Mouse (Mus musculus): Measurements from ENCODE around the gene Cngb1. TPM values are rescaled to one million over a fixed set of nuclear protein-coding genes. Genes with fewer than 3 reads are reported as not detected.
A peak's percentile ranks its signal among the peaks of the same experiment; 100 is the strongest.

The Cngb1 gene
- polyA plus RNA-seq, 1 experiment from 2014 or later, result 0.36 TPM

DNA sequence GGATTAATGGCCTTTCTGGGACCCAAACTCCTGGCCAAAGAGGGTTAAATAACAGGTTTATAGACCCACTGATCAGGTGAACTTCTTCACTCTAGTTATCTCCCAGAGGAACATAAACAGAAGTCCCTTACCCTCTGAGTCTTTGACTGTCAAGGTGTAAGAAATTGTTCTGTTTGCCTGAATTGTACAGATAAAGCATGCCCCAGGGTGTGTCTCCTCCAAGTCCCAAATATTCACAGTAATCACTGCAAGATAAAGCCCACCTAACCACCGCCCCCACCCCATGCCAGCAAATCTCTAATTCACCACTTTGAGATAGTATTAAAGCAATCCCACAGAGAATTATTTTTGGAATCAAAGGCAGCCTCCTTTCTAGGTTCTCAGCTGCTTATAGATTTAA lies 24.0 kb upstream of the Cngb1 start:
- ATAC-seq (replicated peaks; ENCODE audit: low FRiP score) (no peak), DNase-seq (ENCODE audit: low spot score) (no peak)
- Histone ChIP-seq H3K9me3 (ENCODE audit: control insufficient read depth, low read length) (no peaks in the 10 kb centered on the region), H3K4me3 (ENCODE audit: low read depth, low read length) (peak overlapping the region; percentile 85), H3K4me1 (replicated peaks; ENCODE audit: control insufficient read depth, insufficient read depth, low read length) (peaks cover 17% of the 10 kb centered on the region), H3K36me3 (ENCODE audit: control insufficient read depth, insufficient read depth, low read length) (peaks cover 27% of the 10 kb centered on the region), H3K27ac (ENCODE audit: low read depth, low read length) (no peak overlapping the region), H3K9ac (ENCODE audit: low read depth, low read length) (peak overlapping the region; percentile 75; the same call in 1 of the 2 replicates), H3K4me2 (peak overlapping the region; percentile 95), H3K27me3 (replicated peaks; ENCODE audit: control insufficient read depth, insufficient read depth, low read length) (no peaks in the 10 kb centered on the region)
- WGBS, result 46% methylated on average over 1 of the region's 1 CpGs

DNA sequence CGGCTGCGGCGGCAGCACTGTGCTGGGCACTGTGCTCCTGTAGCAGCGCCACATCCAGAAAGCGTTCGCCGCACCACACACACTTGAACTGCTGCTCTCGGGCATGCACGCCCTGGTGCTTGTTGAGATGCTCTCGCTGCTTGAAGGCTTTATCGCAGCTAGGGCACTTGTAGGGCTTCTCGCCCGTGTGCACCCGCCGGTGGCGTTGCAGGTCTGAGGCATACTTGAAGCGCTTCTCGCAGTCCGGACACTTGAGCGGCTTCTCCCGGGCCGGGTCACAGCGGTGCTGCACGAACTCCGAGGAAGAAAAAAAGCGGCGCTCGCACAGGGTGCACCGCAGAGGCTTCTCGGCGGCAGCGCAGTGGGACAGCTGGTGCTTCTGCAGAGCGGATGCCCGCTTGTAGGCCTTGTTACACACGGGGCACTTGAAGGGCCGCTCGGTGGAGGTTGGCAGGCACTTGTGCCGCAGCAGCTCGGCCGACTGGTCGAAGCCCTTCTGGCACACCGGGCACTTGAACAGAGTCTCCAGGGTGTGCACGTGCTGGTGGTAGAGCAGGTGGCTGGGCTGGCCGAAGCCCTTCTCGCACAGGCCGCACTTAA lies 21.6 kb upstream of the Cngb1 start:
- H3K9me3 ChIP-seq (ENCODE audit: control insufficient read depth, low read length), result no peaks in the 10 kb centered on the region
- no peak overlapping the region for H3K27ac ChIP-seq (ENCODE audit: low read depth, low read length)
- H3K4me2 ChIP-seq, result no peak overlapping the region
- DNase-seq (ENCODE audit: low spot score), result no peak
- WGBS, result 90% methylated on average over 46 of the region's 46 CpGs
- peaks cover 17% of the 10 kb centered on the region for H3K4me1 ChIP-seq (replicated peaks; ENCODE audit: control insufficient read depth, insufficient read depth, low read length)
- no peaks in the 10 kb centered on the region for H3K27me3 ChIP-seq (replicated peaks; ENCODE audit: control insufficient read depth, insufficient read depth, low read length)
- no peak overlapping the region for H3K9ac ChIP-seq (ENCODE audit: low read depth, low read length)
- no peak for ATAC-seq (replicated peaks; ENCODE audit: low FRiP score)
- H3K4me3 ChIP-seq (ENCODE audit: low read depth, low read length), result no peak overlapping the region
- peaks cover 24% of the 10 kb centered on the region for H3K36me3 ChIP-seq (ENCODE audit: control insufficient read depth, insufficient read depth, low read length)

DNA sequence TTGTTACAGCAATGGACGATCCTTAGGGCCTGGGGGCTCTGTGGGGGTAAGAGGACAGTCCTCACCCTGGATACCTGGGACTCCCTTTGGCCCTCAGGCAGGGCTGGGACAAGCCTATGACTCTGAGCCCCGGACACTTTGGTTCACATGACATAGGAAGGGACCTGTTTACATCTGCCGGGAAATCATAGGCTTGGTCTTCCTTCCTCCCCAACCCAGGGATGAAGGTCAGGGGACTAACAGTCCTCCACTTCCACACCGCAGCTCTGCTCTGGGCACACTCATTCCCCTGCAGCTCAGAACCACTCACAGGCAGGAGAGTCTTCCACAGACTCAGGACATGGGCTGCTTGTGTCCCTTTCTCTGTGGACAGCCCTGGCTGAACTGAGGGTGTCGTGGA lies 20.4 kb upstream of the Cngb1 start:
- Histone ChIP-seq H3K9ac (ENCODE audit: low read depth, low read length) (no peak overlapping the region), H3K27me3 (replicated peaks; ENCODE audit: control insufficient read depth, insufficient read depth, low read length) (no peaks in the 10 kb centered on the region; the same call in 1 of the 2 replicates), H3K9me3 (ENCODE audit: control insufficient read depth, low read length) (no peaks in the 10 kb centered on the region), H3K4me2 (no peak overlapping the region), H3K27ac (ENCODE audit: low read depth, low read length) (no peak overlapping the region), H3K4me1 (replicated peaks; ENCODE audit: control insufficient read depth, insufficient read depth, low read length) (peaks cover 13% of the 10 kb centered on the region), H3K4me3 (ENCODE audit: low read depth, low read length) (no peak overlapping the region), H3K36me3 (ENCODE audit: control insufficient read depth, insufficient read depth, low read length) (peaks cover 24% of the 10 kb centered on the region)
- 82% methylated on average over 5 of the region's 5 CpGs for WGBS
- ATAC-seq (replicated peaks; ENCODE audit: low FRiP score), result no peak
- no peak for DNase-seq (ENCODE audit: low spot score)

DNA sequence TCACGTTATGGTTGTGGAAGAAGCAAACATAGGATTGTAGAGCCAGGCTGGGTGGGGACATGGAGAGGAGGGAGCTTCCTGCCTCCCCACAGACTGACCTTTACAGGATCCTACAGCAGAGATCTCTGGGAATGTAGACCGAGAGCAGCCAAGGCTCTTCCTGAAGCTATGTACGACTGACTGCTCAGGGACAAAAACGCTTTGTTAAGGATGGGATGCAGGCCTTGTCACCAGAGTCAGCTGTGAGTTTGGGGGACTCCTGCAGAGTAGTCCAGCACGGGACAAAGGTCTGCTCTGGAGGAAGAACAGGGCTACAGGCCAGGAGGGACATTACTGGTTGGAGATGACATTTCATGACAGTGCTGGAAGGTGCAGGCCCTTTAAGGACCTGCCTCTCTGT lies 18.3 kb upstream of the Cngb1 start:
- peaks cover 2% of the 10 kb centered on the region for H3K27me3 ChIP-seq (replicated peaks; ENCODE audit: control insufficient read depth, insufficient read depth, low read length)
- ATAC-seq (replicated peaks; ENCODE audit: low FRiP score) (no peak), DNase-seq (ENCODE audit: low spot score) (no peak)
- 69% methylated on average over 5 of the region's 5 CpGs for WGBS
- H3K27ac ChIP-seq (ENCODE audit: low read depth, low read length), result no peak overlapping the region
- no peak overlapping the region for H3K9ac ChIP-seq (ENCODE audit: low read depth, low read length)
- no peaks in the 10 kb centered on the region; the same call in 1 of the 2 replicates for H3K4me1 ChIP-seq (replicated peaks; ENCODE audit: control insufficient read depth, insufficient read depth, low read length)
- H3K4me3 ChIP-seq (ENCODE audit: low read depth, low read length), result no peak overlapping the region
- peaks cover 24% of the 10 kb centered on the region for H3K36me3 ChIP-seq (ENCODE audit: control insufficient read depth, insufficient read depth, low read length)
- H3K9me3 ChIP-seq (ENCODE audit: control insufficient read depth, low read length), result no peaks in the 10 kb centered on the region
- no peak overlapping the region for H3K4me2 ChIP-seq

DNA sequence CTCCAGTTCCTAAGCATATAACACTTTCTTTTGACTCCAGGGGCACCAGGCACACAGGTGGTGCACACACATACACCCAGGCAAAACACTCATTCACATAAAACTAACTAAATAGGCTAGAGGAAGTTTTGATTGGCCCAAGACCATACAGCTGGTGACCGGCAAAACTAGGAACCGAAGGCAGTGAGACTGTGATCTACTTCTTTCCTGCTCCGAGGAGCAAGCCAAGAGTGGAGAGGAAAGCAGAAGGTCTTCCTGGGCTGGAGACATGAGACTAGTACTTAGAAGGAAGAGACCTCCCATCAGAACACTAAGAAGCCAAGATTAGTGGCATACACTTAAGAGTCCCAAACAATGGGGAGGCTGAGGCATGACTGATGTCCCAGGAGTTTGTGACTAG lies 16.8 kb upstream of the Cngb1 start:
- Histone ChIP-seq H3K9ac (ENCODE audit: low read depth, low read length) (no peak overlapping the region), H3K4me1 (replicated peaks; ENCODE audit: control insufficient read depth, insufficient read depth, low read length) (no peaks in the 10 kb centered on the region; the same call in 1 of the 2 replicates), H3K36me3 (ENCODE audit: control insufficient read depth, insufficient read depth, low read length) (peaks cover 9% of the 10 kb centered on the region), H3K27me3 (replicated peaks; ENCODE audit: control insufficient read depth, insufficient read depth, low read length) (peaks cover 2% of the 10 kb centered on the region), H3K4me2 (no peak overlapping the region), H3K9me3 (ENCODE audit: control insufficient read depth, low read length) (no peaks in the 10 kb centered on the region), H3K27ac (ENCODE audit: low read depth, low read length) (no peak overlapping the region), H3K4me3 (ENCODE audit: low read depth, low read length) (no peak overlapping the region)
- WGBS, result 80% methylated on average over 3 of the region's 3 CpGs
- ATAC-seq (replicated peaks; ENCODE audit: low FRiP score), result no peak
- DNase-seq (ENCODE audit: low spot score), result no peak

DNA sequence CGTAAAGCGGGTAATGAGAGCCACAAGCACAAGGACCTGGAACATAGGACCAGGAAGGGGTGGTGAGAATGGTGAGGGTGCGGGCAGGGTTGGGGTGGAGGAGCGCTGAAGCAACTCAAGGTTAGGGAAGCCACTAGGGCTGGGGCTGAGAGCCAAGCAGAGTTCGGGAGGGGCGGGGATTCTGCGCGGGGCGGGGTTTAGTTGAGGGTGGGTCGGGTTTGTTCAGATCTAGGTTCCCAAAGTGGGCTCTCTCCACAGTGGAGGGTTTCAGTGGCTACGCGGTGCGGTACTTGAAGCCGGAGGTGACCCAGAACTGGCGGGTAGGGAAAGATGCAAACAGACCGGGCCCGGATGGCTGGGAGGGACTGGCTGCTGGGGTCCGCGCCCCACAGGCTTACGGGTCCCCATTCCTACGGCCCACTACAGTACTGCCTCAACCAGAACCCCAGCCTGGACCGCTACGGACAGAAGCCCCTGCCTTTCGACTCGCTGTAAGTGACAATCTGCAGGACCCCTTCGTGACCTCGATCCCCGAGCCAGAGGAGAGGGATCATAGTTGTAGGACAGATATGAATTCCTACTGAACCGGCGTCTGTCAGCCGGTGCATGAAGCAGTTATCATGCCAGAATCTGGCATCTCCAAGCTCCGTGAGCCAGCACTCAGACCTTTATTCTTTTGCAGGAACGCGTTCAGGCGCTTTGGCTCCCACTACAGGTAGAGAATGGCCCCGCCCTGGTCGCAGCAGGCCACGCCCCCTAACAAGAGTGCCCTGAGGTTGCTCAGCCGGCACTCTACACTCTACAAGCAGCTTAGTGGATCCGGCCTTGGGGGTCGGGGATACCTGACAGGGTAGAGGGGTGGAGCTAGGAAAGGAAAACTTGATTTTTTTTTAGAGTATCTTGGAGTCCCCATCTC lies 14.1 kb upstream of the Cngb1 start:
- peak; percentile 63 for DNase-seq (ENCODE audit: low spot score)
- H3K4me2 ChIP-seq, result peak overlapping the region; percentile 93

DNA sequence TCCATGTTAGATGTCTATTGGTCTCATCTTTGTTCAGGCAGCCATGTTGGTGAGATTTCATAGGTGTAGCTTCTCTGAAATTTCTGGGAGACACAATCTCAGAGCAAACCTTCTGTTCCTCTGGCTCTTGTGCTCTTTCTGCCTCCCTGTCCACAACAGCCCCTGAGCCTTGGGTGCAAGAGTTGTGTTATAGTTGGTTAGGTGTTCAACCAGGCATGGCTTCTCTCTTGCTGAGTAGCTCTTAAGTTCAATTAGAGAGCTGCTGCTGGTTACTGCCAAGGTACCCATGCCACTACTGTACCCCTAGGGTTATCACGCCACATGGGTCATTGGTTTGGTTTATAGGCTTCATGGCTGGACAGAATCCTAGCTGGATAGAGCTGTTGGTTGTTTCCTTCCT lies 9.0 kb upstream of the Cngb1 start:
- DNase-seq (ENCODE audit: low spot score) (no peak), ATAC-seq (replicated peaks; ENCODE audit: low FRiP score) (no peak)
- Histone ChIP-seq H3K4me2 (no peak overlapping the region), H3K9ac (ENCODE audit: low read depth, low read length) (no peak overlapping the region), H3K4me3 (ENCODE audit: low read depth, low read length) (no peak overlapping the region), H3K27me3 (replicated peaks; ENCODE audit: control insufficient read depth, insufficient read depth, low read length) (no peaks in the 10 kb centered on the region; the same call in 1 of the 2 replicates), H3K27ac (ENCODE audit: low read depth, low read length) (no peak overlapping the region), H3K36me3 (ENCODE audit: control insufficient read depth, insufficient read depth, low read length) (no peaks in the 10 kb centered on the region), H3K9me3 (ENCODE audit: control insufficient read depth, low read length) (no peaks in the 10 kb centered on the region), H3K4me1 (replicated peaks; ENCODE audit: control insufficient read depth, insufficient read depth, low read length) (no peaks in the 10 kb centered on the region)
- WGBS, result 91% methylated on average over 1 of the region's 1 CpGs

More for the DNA sequence above, 14.1 kb upstream of the Cngb1 start:
- 3% methylated on average over 41 of the region's 41 CpGs for WGBS
- Histone ChIP-seq H3K27ac (ENCODE audit: low read depth, low read length) (no peak overlapping the region), H3K4me1 (replicated peaks; ENCODE audit: control insufficient read depth, insufficient read depth, low read length) (no peaks in the 10 kb centered on the region; the same call in 1 of the 2 replicates), H3K9me3 (ENCODE audit: control insufficient read depth, low read length) (no peaks in the 10 kb centered on the region), H3K4me3 (ENCODE audit: low read depth, low read length) (peak overlapping the region; percentile 51), H3K9ac (ENCODE audit: low read depth, low read length) (0 out of 2 replicates have a peak overlapping the region, but pooled peaks have one; percentile 20), H3K27me3 (replicated peaks; ENCODE audit: control insufficient read depth, insufficient read depth, low read length) (peaks cover 2% of the 10 kb centered on the region), H3K36me3 (ENCODE audit: control insufficient read depth, insufficient read depth, low read length) (no peaks in the 10 kb centered on the region)
- peak; percentile 66 for ATAC-seq (replicated peaks; ENCODE audit: low FRiP score)

DNA sequence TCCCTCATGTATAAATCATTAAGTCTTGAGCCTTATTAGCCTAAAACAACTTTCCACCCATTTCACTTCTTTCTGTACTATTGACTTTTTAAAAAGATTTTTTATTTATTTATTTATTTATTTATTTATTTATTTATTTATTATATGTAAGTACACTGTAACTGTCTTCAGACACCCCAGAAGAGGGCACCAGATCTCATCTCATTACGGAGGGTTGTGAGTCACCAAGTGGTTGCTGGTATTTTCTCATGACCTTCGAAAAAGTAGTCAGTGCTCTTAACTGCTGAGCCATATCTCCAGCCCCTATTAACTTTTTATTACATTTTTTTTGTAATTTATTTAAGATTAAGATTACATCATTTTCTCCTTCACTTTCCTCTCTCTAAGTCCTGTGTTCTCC lies 8.3 kb upstream of the Cngb1 start:
- Histone ChIP-seq H3K4me3 (ENCODE audit: low read depth, low read length) (no peak overlapping the region), H3K27me3 (replicated peaks; ENCODE audit: control insufficient read depth, insufficient read depth, low read length) (no peaks in the 10 kb centered on the region; the same call in 1 of the 2 replicates), H3K27ac (ENCODE audit: low read depth, low read length) (no peak overlapping the region), H3K4me1 (replicated peaks; ENCODE audit: control insufficient read depth, insufficient read depth, low read length) (no peaks in the 10 kb centered on the region), H3K36me3 (ENCODE audit: control insufficient read depth, insufficient read depth, low read length) (no peaks in the 10 kb centered on the region), H3K4me2 (no peak overlapping the region), H3K9ac (ENCODE audit: low read depth, low read length) (no peak overlapping the region), H3K9me3 (ENCODE audit: control insufficient read depth, low read length) (no peaks in the 10 kb centered on the region)
- no peak for ATAC-seq (replicated peaks; ENCODE audit: low FRiP score)
- WGBS, result 68% methylated on average over 2 of the region's 2 CpGs
- DNase-seq (ENCODE audit: low spot score), result no peak

Data from liver, embryonic 11.5 days (tissue).